Mouse (Mus musculus) midbrain, embryonic 13.5 days (tissue): ENCODE data around the gene Trmt1. TPM values are rescaled to one million over a fixed set of nuclear protein-coding genes. Genes with fewer than 3 reads are reported as not detected.

Source experiments
- ATAC-seq: fragments of 200-750 bp; cut with Nextera tagmentation; 2 replicates; pipeline ENCODE4 v1.8.0; 2017; ENCODE audit warnings: mild to moderate bottlenecking, moderate TSS enrichment, moderate library complexity
- H3K27ac ChIP-seq: fragments of 300-500 bp; sonication (generic); 2 replicates; pipeline ENCODE4 v1.5.1; 2015; ENCODE audit warnings: inconsistent platforms, mild to moderate bottlenecking, moderate library complexity
- H3K27me3 ChIP-seq: fragments of 300-500 bp; sonication (generic); 2 replicates; pipeline ENCODE4 v1.6.1; 2015; ENCODE audit warnings: mild to moderate bottlenecking, inconsistent platforms
- H3K36me3 ChIP-seq: fragments of 300-500 bp; sonication (generic); 2 replicates; pipeline ENCODE4 v1.6.1; 2015; ENCODE audit warnings: mild to moderate bottlenecking, inconsistent platforms
- H3K4me1 ChIP-seq: fragments of 300-500 bp; sonication (generic); replicated peaks from 2 replicates; pipeline ENCODE4 v1.6.1; 2015; ENCODE audit warnings: inconsistent platforms
- H3K4me2 ChIP-seq: fragments of 300-500 bp; sonication (generic); replicated peaks from 2 replicates; pipeline ENCODE4 v1.6.1; 2015; ENCODE audit warnings: moderate library complexity, mild to moderate bottlenecking, inconsistent platforms
- H3K4me3 ChIP-seq: fragments of 300-500 bp; sonication (generic); replicated peaks from 2 replicates; pipeline ENCODE4 v1.5.1; 2015; ENCODE audit warnings: mild to moderate bottlenecking, inconsistent platforms
- H3K9ac ChIP-seq: fragments of 300-500 bp; sonication (generic); replicated peaks from 2 replicates; pipeline ENCODE4 v1.6.1; 2015; ENCODE audit warnings: mild to moderate bottlenecking, inconsistent platforms
- H3K9me3 ChIP-seq: fragments of 300-500 bp; sonication (generic); 2 replicates; pipeline ENCODE4 v1.6.1; 2016; ENCODE audit warnings: mild to moderate bottlenecking, inconsistent platforms
- WGBS: fragments of 180-500 bp; shearing (Covaris S2); methylation state at CpG from one replicate; pipeline ENCODE4 v1.1.7; 2015; 5-methylcytosine and 5-hydroxymethylcytosine counted together
- polyA plus RNA-seq: library from polyadenylated mRNA; unstranded; fragments of >200 nt; fragmentation: Nextera tagmentation; extraction: Ambion mirVana; gene quantifications from 2 replicates; pipeline ENCODE4 v1.2.1, GENCODE M21; 2015

Gene Trmt1
- polyA plus RNA-seq, 1 experiment from 2014 or later: 50.1 TPM

GRCm38 (mm10) chr8:84650213-84650612, 35.9 kb upstream of the Trmt1 start:
- WGBS: 45% methylated on average over 3 of the region's 3 CpGs
- ATAC-seq: no peak
- H3K9me3 ChIP-seq: no peaks in the 10 kb centered on the region
- no peaks in the 10 kb centered on the region for H3K27me3 ChIP-seq
- H3K9ac ChIP-seq: no peak overlapping the region
- no peak overlapping the region for H3K4me2 ChIP-seq
- H3K4me1 ChIP-seq: peaks cover 15% of the 10 kb centered on the region
- peak overlapping the region; percentile 56; the same call in 1 of the 2 replicates for H3K27ac ChIP-seq
- H3K4me3 ChIP-seq: no peak overlapping the region
- H3K36me3 ChIP-seq: no peaks in the 10 kb centered on the region

GRCm38 (mm10) chr8:84653092-84653631, 32.9 kb upstream of the Trmt1 start:
- Histone ChIP-seq H3K27me3 (0 out of 2 replicates have a peak, but pooled peaks cover 3% of the 10 kb centered on the region), H3K27ac (no peak overlapping the region), H3K9me3 (no peaks in the 10 kb centered on the region), H3K36me3 (no peaks in the 10 kb centered on the region), H3K4me1 (peaks cover 28% of the 10 kb centered on the region), H3K4me3 (no peak overlapping the region), H3K4me2 (no peak overlapping the region), H3K9ac (no peak overlapping the region)
- WGBS: 73% methylated on average over 9 of the region's 9 CpGs
- no peak for ATAC-seq

GRCm38 (mm10) chr8:84654597-84654996, 31.5 kb upstream of the Trmt1 start:
- H3K27me3 ChIP-seq: peaks cover 11% of the 10 kb centered on the region; the same call in 1 of the 2 replicates
- no peak overlapping the region for H3K4me2 ChIP-seq
- 40% methylated on average over 4 of the region's 4 CpGs for WGBS
- ATAC-seq: no peak
- peaks cover 29% of the 10 kb centered on the region for H3K4me1 ChIP-seq
- no peak overlapping the region for H3K9ac ChIP-seq
- H3K4me3 ChIP-seq: no peak overlapping the region
- H3K27ac ChIP-seq: peak overlapping the region; percentile 59; the same call in 1 of the 2 replicates
- no peaks in the 10 kb centered on the region for H3K36me3 ChIP-seq
- H3K9me3 ChIP-seq: no peaks in the 10 kb centered on the region

GRCm38 (mm10) chr8:84655336-84656190, 30.5 kb upstream of the Trmt1 start:
- H3K9ac ChIP-seq: peak overlapping the region; percentile 50
- WGBS: under 1% methylated on average over 14 of the region's 15 CpGs

GRCm38 (mm10) chr8:84656191-84656525, 29.9 kb upstream of the Trmt1 start:
- peak overlapping the region; percentile 27 for H3K4me3 ChIP-seq
- peak; percentile 49 for ATAC-seq
- H3K4me1 ChIP-seq: peaks cover 42% of the 10 kb centered on the region
- no peaks in the 10 kb centered on the region for H3K36me3 ChIP-seq
- H3K9ac ChIP-seq: peak overlapping the region; percentile 50
- H3K4me2 ChIP-seq: peak overlapping the region; percentile 54
- peak overlapping the region; percentile 59 for H3K27ac ChIP-seq
- no peaks in the 10 kb centered on the region for H3K9me3 ChIP-seq
- WGBS: under 1% methylated on average over 10 of the region's 10 CpGs
- H3K27me3 ChIP-seq: peaks cover 11% of the 10 kb centered on the region; the same call in 1 of the 2 replicates

More at GRCm38 (mm10) chr8:84655336-84656190, 30.5 kb upstream of the Trmt1 start:
- Histone ChIP-seq H3K27ac (peak overlapping the region; percentile 59), H3K9me3 (no peaks in the 10 kb centered on the region), H3K36me3 (no peaks in the 10 kb centered on the region), H3K4me3 (peak overlapping the region; percentile 27), H3K4me2 (peak overlapping the region; percentile 54), H3K4me1 (peaks cover 36% of the 10 kb centered on the region), H3K27me3 (peaks cover 11% of the 10 kb centered on the region; the same call in 1 of the 2 replicates)
- ATAC-seq: peak; percentile 82

GRCm38 (mm10) chr8:84656641-84657126, 29.4 kb upstream of the Trmt1 start:
- no peaks in the 10 kb centered on the region for H3K36me3 ChIP-seq
- no peaks in the 10 kb centered on the region for H3K9me3 ChIP-seq
- H3K27ac ChIP-seq: peak overlapping the region; percentile 59; the same call in 1 of the 2 replicates
- peak overlapping the region; percentile 50 for H3K9ac ChIP-seq
- peak overlapping the region; percentile 54 for H3K4me2 ChIP-seq
- no peak for ATAC-seq
- WGBS: 2% methylated on average over 23 of the region's 23 CpGs
- H3K4me3 ChIP-seq: peak overlapping the region; percentile 27
- H3K27me3 ChIP-seq: peaks cover 11% of the 10 kb centered on the region; the same call in 1 of the 2 replicates
- peaks cover 48% of the 10 kb centered on the region for H3K4me1 ChIP-seq

- ATAC-seq: no peak
- H3K4me1 ChIP-seq: peaks cover 53% of the 10 kb centered on the region
- peak overlapping the region; percentile 54; the same call in 1 of the 2 replicates for H3K4me2 ChIP-seq
- peaks cover 11% of the 10 kb centered on the region; the same call in 1 of the 2 replicates for H3K27me3 ChIP-seq
- no peak overlapping the region for H3K9ac ChIP-seq
- H3K9me3 ChIP-seq: no peaks in the 10 kb centered on the region
- H3K4me3 ChIP-seq: no peak overlapping the region
- no peak overlapping the region; the same call in 1 of the 2 replicates for H3K27ac ChIP-seq
- H3K36me3 ChIP-seq: no peaks in the 10 kb centered on the region
Measured at GRCm38 (mm10) chr8:84657203-84657602, 28.9 kb upstream of the Trmt1 start.

GRCm38 (mm10) chr8:84657680-84658079, 28.4 kb upstream of the Trmt1 start:
- ATAC-seq: no peak
- Histone ChIP-seq H3K4me2 (no peak overlapping the region), H3K9me3 (no peaks in the 10 kb centered on the region), H3K36me3 (no peaks in the 10 kb centered on the region), H3K4me3 (no peak overlapping the region), H3K27ac (no peak overlapping the region), H3K4me1 (peaks cover 55% of the 10 kb centered on the region), H3K9ac (no peak overlapping the region), H3K27me3 (peaks cover 11% of the 10 kb centered on the region; the same call in 1 of the 2 replicates)
- WGBS: 48% methylated on average over 4 of the region's 4 CpGs

GRCm38 (mm10) chr8:84658951-84659350, 27.2 kb upstream of the Trmt1 start:
- no peak overlapping the region for H3K9ac ChIP-seq
- H3K4me2 ChIP-seq: peak overlapping the region; percentile 88; the same call in 1 of the 2 replicates
- no peak overlapping the region for H3K27ac ChIP-seq
- no peak overlapping the region for H3K4me3 ChIP-seq
- peaks cover 11% of the 10 kb centered on the region; the same call in 1 of the 2 replicates for H3K27me3 ChIP-seq
- no peaks in the 10 kb centered on the region for H3K9me3 ChIP-seq
- peaks cover 63% of the 10 kb centered on the region for H3K4me1 ChIP-seq
- no peaks in the 10 kb centered on the region for H3K36me3 ChIP-seq
- ATAC-seq: no peak
- WGBS: 41% methylated on average over 1 of the region's 1 CpGs

- no peaks in the 10 kb centered on the region for H3K9me3 ChIP-seq
- peak overlapping the region; percentile 33 for H3K27ac ChIP-seq
- H3K4me2 ChIP-seq: peak overlapping the region; percentile 88
- H3K9ac ChIP-seq: peak overlapping the region; percentile 82
- 3% methylated on average over 33 of the region's 33 CpGs for WGBS
- peaks cover 58% of the 10 kb centered on the region for H3K4me1 ChIP-seq
- ATAC-seq: no peak
- H3K27me3 ChIP-seq: peaks cover 11% of the 10 kb centered on the region; the same call in 1 of the 2 replicates
- H3K36me3 ChIP-seq: no peaks in the 10 kb centered on the region
- H3K4me3 ChIP-seq: peak overlapping the region; percentile 73
Measured at GRCm38 (mm10) chr8:84659936-84660818, 25.9 kb upstream of the Trmt1 start.

GRCm38 (mm10) chr8:84660819-84661457, 25.2 kb upstream of the Trmt1 start:
- peak overlapping the region; percentile 82 for H3K9ac ChIP-seq
- H3K4me2 ChIP-seq: peak overlapping the region; percentile 88
- WGBS: 2% methylated on average over 20 of the region's 20 CpGs
- peaks cover 11% of the 10 kb centered on the region; the same call in 1 of the 2 replicates for H3K27me3 ChIP-seq
- no peaks in the 10 kb centered on the region for H3K9me3 ChIP-seq
- no peaks in the 10 kb centered on the region for H3K36me3 ChIP-seq
- H3K4me1 ChIP-seq: peaks cover 58% of the 10 kb centered on the region
- no peak for ATAC-seq
- peak overlapping the region; percentile 73 for H3K4me3 ChIP-seq
- H3K27ac ChIP-seq: no peak overlapping the region
